ENCODE assay signal across 18 mouse cellular contexts in genomic region chr12:111137079-111137478, GRCm38 (mm10). TPM values are rescaled to one million over a fixed set of nuclear protein-coding genes. Genes with fewer than 3 reads are reported as not detected.
DNase-seq lines count a peak whose midpoint lies in the region; ATAC-seq and TF ChIP-seq lines count a peak whose summit lies in the region.
"Had no signal": no experiment of that assay in that cellular context is flagged by ENCODE, and none has a peak within 500 bp of the region (broad histone marks: within the 10 kb centered on the region; RNA-seq: fewer than 3 reads in every experiment).

No protein-coding gene starts in this region.

- no peak overlapping the region for H3K4me2 ChIP-seq in lung, embryonic 14.5 days
- H3K4me2 ChIP-seq: heart, embryonic 15.5 days; lung, embryonic 15.5 days had no signal

- ATAC-seq in CD4-positive, CD25-positive, alpha-beta regulatory T cell, adult 4 months = no peak
- ATAC-seq in lung, embryonic 14.5 days (ENCODE audit: insufficient read depth) = no peak
- ATAC-seq in common myeloid progenitor, adult 5-6 weeks (replicated peaks; ENCODE audit: low read depth, poor library complexity, severe bottlenecking) = peak; percentile 74; the same call in 1 of the 2 replicates
- peak; percentile 72 for ATAC-seq in megakaryocyte-erythroid progenitor cell, adult 5-6 weeks (replicated peaks; ENCODE audit: low FRiP score, low TSS enrichment, poor library complexity, severe bottlenecking)
- ATAC-seq: midbrain, embryonic 16.5 days had no signal

- H3K4me1 ChIP-seq in lung, embryonic 14.5 days (ENCODE audit: insufficient read depth) = no peaks in the 10 kb centered on the region
- peaks cover 7% of the 10 kb centered on the region for H3K4me1 ChIP-seq in forebrain, embryonic 10.5 days

- 0 out of 2 replicates have a peak, but pooled peaks have one; percentile 18 for TF ChIP-seq CTCF in lung, embryonic 14.5 days (IDR thresholded peaks at IDR 0.05; ENCODE audit: low read depth)

- no peaks in the 10 kb centered on the region for H3K36me3 ChIP-seq in lung, embryonic 14.5 days (ENCODE audit: insufficient read depth)
- H3K36me3 ChIP-seq in forebrain, embryonic 10.5 days (replicated peaks) = no peaks in the 10 kb centered on the region
- H3K36me3 ChIP-seq: heart, embryonic 15.5 days; lung, embryonic 15.5 days had no signal

- H3K27me3 ChIP-seq in lung, embryonic 14.5 days (ENCODE audit: insufficient read depth, low read length) = no peaks in the 10 kb centered on the region
- no peaks in the 10 kb centered on the region for H3K27me3 ChIP-seq in forebrain, embryonic 10.5 days (ENCODE audit: poor library complexity, severe bottlenecking)
- H3K27me3 ChIP-seq: heart, embryonic 15.5 days; lung, embryonic 15.5 days had no signal

- no peaks in the 10 kb centered on the region for H3K9me3 ChIP-seq in lung, embryonic 14.5 days (ENCODE audit: low read depth, low read length)
- peaks cover 12% of the 10 kb centered on the region for H3K9me3 ChIP-seq in forebrain, embryonic 10.5 days
- H3K9me3 ChIP-seq: heart, embryonic 15.5 days; lung, embryonic 15.5 days had no signal

- H3K4me3 ChIP-seq in lung, embryonic 14.5 days (ENCODE audit: low read depth, low read length) = no peak overlapping the region
- H3K4me3 ChIP-seq in forebrain, embryonic 10.5 days = no peak overlapping the region
- H3K4me3 ChIP-seq: heart, embryonic 15.5 days; lung, embryonic 15.5 days had no signal

- 67% methylated on average over 2 of the region's 2 CpGs for WGBS in lung, embryonic 14.5 days
- WGBS in forebrain, embryonic 10.5 days = 62% methylated on average over 2 of the region's 2 CpGs

- H3K27ac ChIP-seq in lung, embryonic 14.5 days (ENCODE audit: low read depth) = no peak overlapping the region
- H3K27ac ChIP-seq in forebrain, embryonic 10.5 days = no peak overlapping the region
- H3K27ac ChIP-seq: heart, embryonic 15.5 days; lung, embryonic 15.5 days had no signal

- no peak overlapping the region for H3K9ac ChIP-seq in lung, embryonic 14.5 days
- H3K9ac ChIP-seq: heart, embryonic 15.5 days; lung, embryonic 15.5 days had no signal

- DNase-seq in CD4-positive, CD25-positive, alpha-beta regulatory T cell, adult 2 months (ENCODE audit: low read depth, low spot score) = peak; percentile 46
- DNase-seq in lung, embryonic 14.5 days = no peak
- DNase-seq in lung, postnatal 10 days = no peak
- no peak for DNase-seq in forebrain, embryonic 10.5 days (ENCODE audit: extremely low spot score, low spot score)
- DNase-seq in gastrocnemius, postnatal 10 days = no peak
- DNase-seq: adrenal gland, postnatal 25 days; gastrocnemius, postnatal 25 days; kidney, postnatal 4 days; right cerebral cortex, postnatal 14 days had no signal

RNA-seq across cellular contexts. Expression of gene Traf3, which starts 29.1 kb away (rescaled TPM):
- polyA plus RNA-seq in CD4-positive, CD25-positive, alpha-beta regulatory T cell, adult 4 months (2017; shearing (Covaris generic)) = 10 to 100 TPM; 14.1 to 15.5 TPM
- 10.7 and 11.7 TPM in 2 replicates for polyA plus RNA-seq in lung, embryonic 14.5 days (2014; fragmentation: Nextera tagmentation; extraction: Ambion mirVana)
- 11.6 and 15.7 TPM in 2 replicates for total RNA-seq in common myeloid progenitor, adult 5-6 weeks (2017)
- total RNA-seq in megakaryocyte-erythroid progenitor cell, adult 5-6 weeks (2014; fragmentation: Nextera tagmentation) = 11.1 and 15.1 TPM in 2 replicates
- 8.9 and 14.4 TPM in 2 replicates for total RNA-seq in megakaryocyte-erythroid progenitor cell, adult 5-6 weeks (2017)
- polyA plus RNA-seq in forebrain, embryonic 10.5 days (2016; fragmentation: Nextera tagmentation; extraction: Ambion mirVana) = 13.1 and 16.9 TPM in 2 replicates
- total RNA-seq in gastrocnemius, postnatal 10 days (2021) = 10 to 100 TPM; 20.6 to 26.6 TPM

RNA-seq across cellular contexts. Expression of gene 4930595D18Rik, which starts 47.2 kb away (rescaled TPM):
- 1 to 10 TPM in 1 of 2 experiments, not detected in 1; 1.2 TPM for polyA plus RNA-seq in CD4-positive, CD25-positive, alpha-beta regulatory T cell, adult 4 months (2017; shearing (Covaris generic))
- polyA plus RNA-seq in lung, embryonic 14.5 days (2014; fragmentation: Nextera tagmentation; extraction: Ambion mirVana) = not detected in 2 replicates
- 0.32 TPM in 1 of 2 replicates, not detected in the other for total RNA-seq in common myeloid progenitor, adult 5-6 weeks (2017)
- total RNA-seq in megakaryocyte-erythroid progenitor cell, adult 5-6 weeks (2014; fragmentation: Nextera tagmentation) = not detected in 2 replicates
- not detected in 2 replicates for total RNA-seq in megakaryocyte-erythroid progenitor cell, adult 5-6 weeks (2017)
- polyA plus RNA-seq in forebrain, embryonic 10.5 days (2016; fragmentation: Nextera tagmentation; extraction: Ambion mirVana) = not detected in 2 replicates
- total RNA-seq in gastrocnemius, postnatal 10 days (2021) = under 1 TPM; 0.31 to 0.45 TPM
- total RNA-seq: adrenal gland, postnatal 25 days; gastrocnemius, postnatal 25 days; left cerebral cortex, postnatal 10 days had no signal
- polyA plus RNA-seq: embryonic facial prominence, embryonic 11.5 days; forebrain, embryonic 11.5 days; heart, embryonic 15.5 days; lung, embryonic 15.5 days; midbrain, embryonic 16.5 days had no signal

Comparison
In these comparisons a context has a peak if more than half of its experiments do, and no peak if none do; other contexts are left out.
1. ATAC-seq: peak in common myeloid progenitor, adult 5-6 weeks (single experiment) and megakaryocyte-erythroid progenitor cell, adult 5-6 weeks (single experiment); none in CD4-positive, CD25-positive, alpha-beta regulatory T cell, adult 4 months (single experiment) and lung, embryonic 14.5 days (single experiment).